Mouse (Mus musculus) heart, embryonic 14.5 days (tissue): ENCODE measurements at regions not wholly inside any gene's neighbourhood (a gene's known extent, or its start where the extent isn't known, plus 50 kb on each side); places are given as distances from the start of the nearest gene placed in this dataset.

Experiments used
- ATAC-seq: fragments of 200-750 bp; cut with Nextera tagmentation; 2 replicates; pipeline ENCODE4 v1.8.0; 2017; ENCODE audit warnings: low read depth, moderate TSS enrichment; ENCODE audit not compliant: insufficient number of reproducible peaks, insufficient read depth, low FRiP score
- H3K27ac ChIP-seq, 2 experiments: fragments of 200-500 bp in 1 of 2; fragments of 300-500 bp in 1 of 2; sonication (generic) in 1 of 2; replicated peaks in 1 of 2; 2 replicates each; pipeline ENCODE4 v1.5.1; 2012 to 2014; ENCODE audit warnings: low read depth in 2 of 2, low read length in 2 of 2, control low read depth in 1 of 2, mild to moderate bottlenecking in 1 of 2, mixed read lengths in 1 of 2; ENCODE audit not compliant: control insufficient read depth in 1 of 2, insufficient read depth in 1 of 2
- H3K27me3 ChIP-seq: fragments of 300-500 bp; sonication (generic); 2 replicates; pipeline ENCODE4 v1.6.1; 2014; ENCODE audit warnings: mild to moderate bottlenecking, low read length, control low read depth; ENCODE audit not compliant: control insufficient read depth, insufficient read depth
- H3K36me3 ChIP-seq: fragments of 300-500 bp; sonication (generic); 2 replicates; pipeline ENCODE4 v1.6.1; 2014; ENCODE audit warnings: mild to moderate bottlenecking, control low read depth, low read length, mixed read lengths; ENCODE audit not compliant: control insufficient read depth, insufficient read depth
- H3K4me1 ChIP-seq, 2 experiments: fragments of 200-500 bp in 1 of 2; fragments of 300-500 bp in 1 of 2; sonication (generic) in 1 of 2; 2 replicates each; pipeline ENCODE4 v1.6.1; 2012 to 2014; ENCODE audit warnings: low read length in 2 of 2, control low read depth in 1 of 2, mixed read lengths in 1 of 2; ENCODE audit not compliant: control insufficient read depth in 2 of 2, insufficient read depth in 2 of 2
- H3K4me2 ChIP-seq: fragments of 300-500 bp; sonication (generic); 2 replicates; pipeline ENCODE4 v1.6.1; 2014; ENCODE audit warnings: mild to moderate bottlenecking, low read length
- H3K4me3 ChIP-seq, 2 experiments: fragments of 200-500 bp in 1 of 2; fragments of 300-500 bp in 1 of 2; sonication (generic) in 1 of 2; 2 replicates each; pipeline ENCODE4 v1.5.1; 2012 to 2014; ENCODE audit warnings: low read length in 2 of 2, mild to moderate bottlenecking in 2 of 2, control low read depth in 1 of 2, low read depth in 1 of 2, moderate library complexity in 1 of 2; ENCODE audit not compliant: control insufficient read depth in 1 of 2, insufficient read depth in 1 of 2
- H3K9ac ChIP-seq: fragments of 300-500 bp; sonication (generic); 2 replicates; pipeline ENCODE4 v1.6.1; 2014; ENCODE audit warnings: mild to moderate bottlenecking, low read length
- H3K9me3 ChIP-seq: fragments of 300-500 bp; sonication (generic); 2 replicates; pipeline ENCODE4 v1.6.1; 2016; ENCODE audit warnings: low read length, control low read depth; ENCODE audit not compliant: control insufficient read depth
- WGBS: fragments of 180-500 bp; shearing (Covaris S2); extraction: QIAGEN DNeasy Blood & Tissue Kit; methylation state at CpG from one replicate; pipeline ENCODE4 v1.1.7; 2014; 5-methylcytosine and 5-hydroxymethylcytosine counted together

DNA sequence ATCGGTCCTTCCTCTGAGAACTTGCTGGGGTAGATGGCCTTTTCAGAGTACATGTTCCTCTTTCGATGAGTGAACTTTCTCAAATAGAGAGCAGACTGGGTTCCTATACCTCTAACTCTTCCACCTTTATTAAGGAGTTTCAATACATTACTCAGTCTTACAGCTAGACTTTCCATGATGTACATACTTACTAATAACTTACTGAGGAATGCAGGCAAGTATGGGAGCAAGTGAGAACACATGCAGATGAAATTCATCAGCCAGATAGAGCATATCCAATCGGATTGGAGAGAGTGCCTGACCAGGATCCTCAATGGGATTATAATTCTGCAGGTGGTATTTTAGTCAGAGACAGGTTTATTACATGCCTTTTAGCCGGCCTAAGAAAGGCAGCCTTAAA, 292.2 kb upstream of the Large1 start:
- Histone ChIP-seq H3K27me3 (no peaks in the 10 kb centered on the region), H3K36me3 (no peaks in the 10 kb centered on the region), H3K4me2 (no peak overlapping the region), H3K9ac (no peak overlapping the region), H3K9me3 (peaks cover 4% of the 10 kb centered on the region; the same call in 1 of the 2 replicates), H3K4me3 (no peak overlapping the region), H3K4me1 (no peaks in the 10 kb centered on the region), H3K27ac (no peak overlapping the region)
- ATAC-seq = no peak
- WGBS = 73% methylated on average over 4 of the region's 4 CpGs

DNA sequence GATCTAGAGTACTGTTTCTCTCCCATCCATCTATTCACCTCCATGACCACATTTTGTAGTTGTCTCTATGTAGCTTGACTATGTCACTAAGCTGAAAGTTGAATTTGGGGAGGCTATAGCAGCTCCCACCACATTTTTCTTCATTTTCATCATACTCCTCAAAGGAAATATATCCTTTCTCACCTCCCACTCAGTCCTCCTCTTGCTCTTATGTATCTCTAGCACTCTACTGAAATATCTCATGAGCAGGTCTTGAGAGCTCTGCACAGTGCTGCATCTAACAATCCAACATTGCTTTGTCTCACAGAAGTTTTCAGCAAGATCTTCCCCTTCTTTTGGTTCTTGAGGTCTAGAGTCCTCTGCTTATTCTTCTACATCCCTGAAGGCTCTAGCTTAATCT, 273.5 kb upstream of the Large1 start:
- H3K9me3 ChIP-seq = no peaks in the 10 kb centered on the region
- no peak overlapping the region for H3K4me2 ChIP-seq
- H3K4me1 ChIP-seq = no peaks in the 10 kb centered on the region
- ATAC-seq = no peak
- no peak overlapping the region for H3K4me3 ChIP-seq
- H3K36me3 ChIP-seq = no peaks in the 10 kb centered on the region
- no peaks in the 10 kb centered on the region for H3K27me3 ChIP-seq
- no peak overlapping the region for H3K27ac ChIP-seq
- no peak overlapping the region for H3K9ac ChIP-seq

DNA sequence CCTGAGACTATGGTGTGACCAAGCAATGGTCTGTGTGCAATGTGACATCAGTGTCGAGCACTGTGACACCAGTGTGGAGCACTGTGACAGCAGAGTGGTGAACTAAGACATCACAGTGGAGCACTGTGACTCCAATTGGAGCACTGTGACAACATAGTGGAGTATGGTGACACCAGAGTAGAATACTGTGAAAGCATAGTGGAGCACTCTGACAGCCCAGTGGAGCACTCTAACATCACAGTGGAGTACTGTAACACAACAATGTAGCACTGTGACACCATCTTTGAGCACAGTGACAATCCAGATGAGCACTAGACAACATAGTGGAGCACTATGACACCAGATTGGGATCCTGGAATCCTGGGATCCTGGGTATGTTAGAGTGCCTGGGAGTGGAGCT, 265.6 kb upstream of the Large1 start:
- no peaks in the 10 kb centered on the region for H3K4me1 ChIP-seq
- H3K36me3 ChIP-seq = no peaks in the 10 kb centered on the region
- WGBS = 70% methylated on average over 1 of the region's 1 CpGs
- H3K9ac ChIP-seq = no peak overlapping the region
- H3K4me2 ChIP-seq = no peak overlapping the region
- H3K9me3 ChIP-seq = peaks cover 5% of the 10 kb centered on the region; the same call in 1 of the 2 replicates
- H3K27ac ChIP-seq = no peak overlapping the region
- no peak overlapping the region for H3K4me3 ChIP-seq
- ATAC-seq = peak; percentile 75
- no peaks in the 10 kb centered on the region for H3K27me3 ChIP-seq

DNA sequence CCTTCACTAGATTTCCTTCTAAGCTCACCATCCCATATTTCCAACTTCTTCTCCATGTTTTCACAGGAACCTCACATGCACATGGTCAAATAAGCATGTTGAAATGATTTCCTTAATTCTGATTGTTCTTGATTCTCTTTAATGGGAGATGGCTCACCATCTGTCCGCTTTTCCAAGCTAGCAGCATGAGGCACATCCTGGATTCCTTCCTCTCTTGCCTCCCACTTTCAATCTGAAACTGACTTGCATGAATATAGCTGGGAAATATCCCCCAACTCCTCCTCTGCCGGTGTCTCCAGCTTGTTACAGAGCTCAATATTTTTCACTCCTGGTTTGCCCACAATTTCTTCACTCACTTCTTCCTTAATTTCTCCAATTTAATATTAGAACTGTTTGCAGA, 261.3 kb upstream of the Large1 start:
- H3K4me3 ChIP-seq = no peak overlapping the region
- no peaks in the 10 kb centered on the region for H3K4me1 ChIP-seq
- peaks cover 5% of the 10 kb centered on the region; the same call in 1 of the 2 replicates for H3K9me3 ChIP-seq
- H3K36me3 ChIP-seq = no peaks in the 10 kb centered on the region
- ATAC-seq = no peak
- no peaks in the 10 kb centered on the region for H3K27me3 ChIP-seq
- H3K4me2 ChIP-seq = no peak overlapping the region
- WGBS = 80% methylated on average over 2 of the region's 2 CpGs
- no peak overlapping the region for H3K27ac ChIP-seq
- H3K9ac ChIP-seq = no peak overlapping the region

DNA sequence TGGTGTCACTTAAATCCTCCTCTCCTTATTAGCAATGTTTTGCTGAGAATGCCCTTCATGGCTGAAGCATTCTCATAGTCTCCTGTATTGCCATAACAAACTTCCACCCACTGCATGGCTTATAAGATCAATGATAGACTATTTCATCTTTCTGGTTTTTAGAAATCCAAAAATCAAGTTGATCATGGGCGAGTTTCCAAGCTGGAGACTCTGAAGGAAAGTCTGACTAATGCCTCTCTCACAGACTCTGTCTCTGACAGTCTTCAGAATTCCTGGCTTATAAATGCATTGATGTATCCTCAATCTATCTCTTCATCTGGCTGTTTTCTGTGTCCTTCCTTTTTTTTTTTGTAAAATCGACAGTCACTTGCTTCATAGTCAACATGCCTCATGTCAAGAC, 260.8 kb upstream of the Large1 start:
- no peak overlapping the region for H3K9ac ChIP-seq
- no peak for ATAC-seq
- no peaks in the 10 kb centered on the region for H3K4me1 ChIP-seq
- H3K4me3 ChIP-seq = no peak overlapping the region
- 44% methylated on average over 2 of the region's 2 CpGs for WGBS
- peaks cover 3% of the 10 kb centered on the region; the same call in 1 of the 2 replicates for H3K9me3 ChIP-seq
- H3K4me2 ChIP-seq = no peak overlapping the region
- no peak overlapping the region for H3K27ac ChIP-seq
- no peaks in the 10 kb centered on the region for H3K36me3 ChIP-seq
- H3K27me3 ChIP-seq = no peaks in the 10 kb centered on the region

DNA sequence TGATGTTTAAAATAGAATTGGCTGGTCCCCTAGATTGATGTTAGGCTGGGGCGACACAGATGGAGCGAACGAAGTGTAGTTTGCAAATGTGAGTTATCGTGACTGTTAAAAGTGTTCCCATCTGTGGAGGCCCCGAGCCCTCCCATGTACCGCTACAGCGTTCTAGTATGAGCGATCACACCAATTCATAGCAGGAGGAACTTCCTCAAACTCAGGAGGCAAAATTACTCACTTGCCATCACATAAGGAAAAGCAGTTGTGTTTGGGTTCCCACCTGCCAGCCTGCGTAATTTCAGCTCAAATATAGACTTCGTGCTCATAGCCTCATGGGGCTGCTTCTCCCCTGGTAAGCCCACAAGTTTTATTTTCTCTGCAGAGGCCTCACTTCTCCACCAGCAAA, 258.2 kb upstream of the Large1 start:
- WGBS = 85% methylated on average over 10 of the region's 10 CpGs
- Histone ChIP-seq H3K4me1 (no peaks in the 10 kb centered on the region), H3K36me3 (no peaks in the 10 kb centered on the region), H3K4me2 (no peak overlapping the region), H3K4me3 (no peak overlapping the region), H3K9me3 (no peaks in the 10 kb centered on the region), H3K9ac (no peak overlapping the region), H3K27ac (no peak overlapping the region), H3K27me3 (no peaks in the 10 kb centered on the region)
- ATAC-seq = no peak

DNA sequence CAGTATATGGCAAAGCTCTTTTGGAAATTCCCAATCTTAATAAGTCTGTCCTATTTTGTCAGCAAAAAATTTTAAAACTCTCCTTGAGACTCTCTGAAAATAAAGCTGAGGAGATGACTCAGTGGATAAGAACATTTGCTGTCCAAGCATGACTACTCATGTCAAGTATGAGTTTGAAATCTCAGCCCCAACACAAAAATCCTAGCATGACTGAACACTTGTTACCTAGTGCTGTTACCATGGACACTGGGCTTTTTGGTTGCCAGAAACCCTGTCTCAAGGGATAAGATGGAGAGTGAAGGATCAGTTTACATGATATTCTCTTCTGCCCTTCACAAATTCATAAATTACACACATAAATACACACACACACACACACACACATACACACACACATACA, 217.3 kb upstream of the Large1 start:
- no peak for ATAC-seq
- H3K9ac ChIP-seq = no peak overlapping the region

DNA sequence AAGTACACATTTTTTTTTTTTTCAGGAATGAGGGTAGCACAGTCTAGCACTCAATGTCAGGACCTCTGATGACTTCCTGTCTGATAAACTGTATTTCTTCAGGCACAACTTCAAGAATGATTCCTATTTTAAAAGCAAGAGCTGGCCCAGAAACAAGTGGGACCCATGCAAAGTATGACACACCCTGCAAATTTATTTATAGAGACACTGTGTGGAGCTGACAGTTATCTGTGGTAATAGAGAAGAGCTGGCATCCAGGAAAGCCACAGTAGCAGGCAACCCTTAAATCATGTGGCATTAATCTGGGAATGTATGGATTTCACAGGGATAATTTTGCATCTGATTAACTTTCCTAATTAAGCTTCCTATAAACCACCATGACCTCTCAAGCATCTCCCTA, 216.6 kb upstream of the Large1 start:
- Histone ChIP-seq H3K4me1 (no peaks in the 10 kb centered on the region), H3K27ac (no peak overlapping the region), H3K9me3 (no peaks in the 10 kb centered on the region), H3K9ac (no peak overlapping the region), H3K27me3 (no peaks in the 10 kb centered on the region), H3K4me3 (no peak overlapping the region), H3K36me3 (no peaks in the 10 kb centered on the region), H3K4me2 (no peak overlapping the region)
- no peak for ATAC-seq

More for the DNA sequence above, 217.3 kb upstream of the Large1 start:
- H3K27ac ChIP-seq = no peak overlapping the region
- no peaks in the 10 kb centered on the region for H3K4me1 ChIP-seq
- no peaks in the 10 kb centered on the region for H3K36me3 ChIP-seq
- no peak overlapping the region for H3K4me3 ChIP-seq
- H3K4me2 ChIP-seq = no peak overlapping the region
- H3K9me3 ChIP-seq = no peaks in the 10 kb centered on the region
- no peaks in the 10 kb centered on the region for H3K27me3 ChIP-seq
